Mouse (Mus musculus): ENCODE measurements around the gene Celf3.

Gene Celf3

GRCm38 (mm10) chr3:94477981-94478422 lies at the start of gene Celf3:
TSS of gene Celf3 (plus strand) at chr3:94478295.
- DNase-seq (ENCODE audit: low read depth, low spot score) = no peak

GRCm38 (mm10) chr3:94430980-94431379 lies 47.1 kb upstream of the Celf3 start:
- DNase-seq (ENCODE audit: low read depth, low spot score) = no peak

GRCm38 (mm10) chr3:94434305-94434704 lies 43.8 kb upstream of the Celf3 start:
- DNase-seq (ENCODE audit: low read depth, low spot score) = no peak

GRCm38 (mm10) chr3:94436420-94436819 lies 41.7 kb upstream of the Celf3 start:
- no peak for DNase-seq (ENCODE audit: low read depth, low spot score)

- no peak for DNase-seq (ENCODE audit: low read depth, low spot score)
These were observed 36.9 kb upstream of the Celf3 start for GRCm38 (mm10) chr3:94441182-94441581.

- peak; percentile 86 for DNase-seq (ENCODE audit: low read depth, low spot score)
These were observed 35.0 kb upstream of the Celf3 start, which contains the start of gene Mrpl9 for GRCm38 (mm10) chr3:94442951-94443596. TSS of gene Mrpl9 (plus strand) at chr3:94443318.

GRCm38 (mm10) chr3:94443597-94443964 lies 34.5 kb upstream of the Celf3 start, which contains the start of gene Oaz3:
TSS of gene Oaz3 (minus strand) at chr3:94443915.
- DNase-seq (ENCODE audit: low read depth, low spot score) = no peak

- DNase-seq (ENCODE audit: low read depth, low spot score) = no peak
These were observed 28.7 kb upstream of the Celf3 start for GRCm38 (mm10) chr3:94449377-94449776.

- peak; percentile 69 for DNase-seq (ENCODE audit: low read depth, low spot score)
These were observed 21.5 kb upstream of the Celf3 start for GRCm38 (mm10) chr3:94456529-94457000.

- no peak for DNase-seq (ENCODE audit: low read depth, low spot score)
These were observed 21.0 kb upstream of the Celf3 start for GRCm38 (mm10) chr3:94457055-94457454.

- no peak for DNase-seq (ENCODE audit: low read depth, low spot score)
These were observed 18.3 kb upstream of the Celf3 start for GRCm38 (mm10) chr3:94459834-94460233.

GRCm38 (mm10) chr3:94463926-94464578 lies 14.0 kb upstream of the Celf3 start:
- DNase-seq (ENCODE audit: low read depth, low spot score) = no peak

- no peak for DNase-seq (ENCODE audit: low read depth, low spot score)
These were observed 12.3 kb upstream of the Celf3 start for GRCm38 (mm10) chr3:94465632-94466430.

- no peak for DNase-seq (ENCODE audit: low read depth, low spot score)
These were observed 9.2 kb upstream of the Celf3 start for GRCm38 (mm10) chr3:94468931-94469330.

GRCm38 (mm10) chr3:94472447-94473114 lies 5.5 kb upstream of the Celf3 start:
- no peak for DNase-seq (ENCODE audit: low read depth, low spot score)

- no peak for DNase-seq (ENCODE audit: low read depth, low spot score)
These were observed 5.0 kb upstream of the Celf3 start for GRCm38 (mm10) chr3:94473115-94473505.

GRCm38 (mm10) chr3:94473567-94474232 lies 4.4 kb upstream of the Celf3 start:
- DNase-seq (ENCODE audit: low read depth, low spot score) = no peak

- no peak for DNase-seq (ENCODE audit: low read depth, low spot score)
These were observed 1.6 kb upstream of the Celf3 start for GRCm38 (mm10) chr3:94476301-94477035.

GRCm38 (mm10) chr3:94477444-94477843 lies 651 bp upstream of the Celf3 start:
- no peak for DNase-seq (ENCODE audit: low read depth, low spot score)

- no peak for DNase-seq (ENCODE audit: low read depth, low spot score)
These were observed 585 bp downstream of the Celf3 start for GRCm38 (mm10) chr3:94478591-94479169.
